Mouse (Mus musculus): Measurements from ENCODE around the gene Sema5b.
"Not testable (repeated sequence)": the region's sequence is repeated elsewhere in the genome, so short reads cannot be mapped to it uniquely, and the experiment has no call there.

Gene Sema5b

GRCm38 (mm10) chr16:35549354-35549753 is 8.4 kb downstream of the Sema5b start:
- no peak for DNase-seq (ENCODE audit: low read depth)

GRCm38 (mm10) chr16:35555596-35556482 is 14.9 kb downstream of the Sema5b start:
- DNase-seq (ENCODE audit: low read depth) = no peak

- DNase-seq (ENCODE audit: low read depth) = no peak
Measured at GRCm38 (mm10) chr16:35557038-35557437, 16.1 kb downstream of the Sema5b start.

GRCm38 (mm10) chr16:35561541-35561940 is 20.6 kb downstream of the Sema5b start:
- no peak for DNase-seq (ENCODE audit: low read depth)

GRCm38 (mm10) chr16:35564246-35564905 is 23.4 kb downstream of the Sema5b start:
- no peak for DNase-seq (ENCODE audit: low read depth)

GRCm38 (mm10) chr16:35565601-35566000 is 24.7 kb downstream of the Sema5b start:
- DNase-seq (ENCODE audit: low read depth) = not testable (repeated sequence)

- DNase-seq (ENCODE audit: low read depth) = no peak
Measured at GRCm38 (mm10) chr16:35568225-35568880, 27.4 kb downstream of the Sema5b start.

- DNase-seq (ENCODE audit: low read depth) = no peak
Measured at GRCm38 (mm10) chr16:35569347-35569746, 28.4 kb downstream of the Sema5b start.

- no peak for DNase-seq (ENCODE audit: low read depth)
Measured at GRCm38 (mm10) chr16:35569758-35570157, 28.8 kb downstream of the Sema5b start.

GRCm38 (mm10) chr16:35570627-35571026 is 29.7 kb downstream of the Sema5b start:
- DNase-seq (ENCODE audit: low read depth) = no peak

GRCm38 (mm10) chr16:35573586-35573985 is 32.6 kb downstream of the Sema5b start:
- DNase-seq (ENCODE audit: low read depth) = no peak

GRCm38 (mm10) chr16:35577181-35577941 is 36.4 kb downstream of the Sema5b start:
- DNase-seq (ENCODE audit: low read depth) = no peak

- DNase-seq (ENCODE audit: low read depth) = no peak
Measured at GRCm38 (mm10) chr16:35581299-35581698, 40.4 kb downstream of the Sema5b start.

- no peak for DNase-seq (ENCODE audit: low read depth)
Measured at GRCm38 (mm10) chr16:35583551-35584080, 42.7 kb downstream of the Sema5b start.

GRCm38 (mm10) chr16:35585126-35585694 is 44.3 kb downstream of the Sema5b start:
- DNase-seq (ENCODE audit: low read depth) = no peak

- DNase-seq (ENCODE audit: low read depth) = no peak
Measured at GRCm38 (mm10) chr16:35587046-35587779, 46.3 kb downstream of the Sema5b start.

GRCm38 (mm10) chr16:35587866-35588465 is 47.0 kb downstream of the Sema5b start:
- DNase-seq (ENCODE audit: low read depth) = no peak

GRCm38 (mm10) chr16:35588731-35589151 is 47.8 kb downstream of the Sema5b start:
- DNase-seq (ENCODE audit: low read depth) = no peak

GRCm38 (mm10) chr16:35591756-35592155 is 50.8 kb downstream of the Sema5b start:
- DNase-seq (ENCODE audit: low read depth) = no peak

Data from naive thymus-derived CD4-positive, alpha-beta T cell, adult 2 months (primary cell).